Mouse (Mus musculus) limb, embryonic 12.5 days (tissue): ENCODE measurements around the gene Fabp1. TPM values are rescaled to one million over a fixed set of nuclear protein-coding genes. Genes with fewer than 3 reads are reported as not detected.

Experiments used
- ATAC-seq: fragments of 200-750 bp; cut with Nextera tagmentation; 2 replicates; pipeline ENCODE4 v1.8.0; 2017; ENCODE audit warnings: low read depth, moderate TSS enrichment; ENCODE audit not compliant: insufficient number of reproducible peaks, insufficient read depth, low FRiP score, low TSS enrichment
- H3K27ac ChIP-seq: fragments of 300-500 bp; sonication (generic); 2 replicates; pipeline ENCODE4 v1.5.1; 2016; ENCODE audit warnings: mild to moderate bottlenecking, moderate library complexity
- H3K27me3 ChIP-seq: fragments of 300-500 bp; sonication (generic); 2 replicates; pipeline ENCODE4 v1.6.1; 2016; ENCODE audit warnings: mild to moderate bottlenecking, moderate library complexity
- H3K36me3 ChIP-seq: fragments of 300-500 bp; sonication (generic); 2 replicates; pipeline ENCODE4 v1.6.1; 2016; ENCODE audit warnings: mild to moderate bottlenecking, moderate library complexity
- H3K4me1 ChIP-seq: fragments of 300-500 bp; sonication (generic); replicated peaks from 2 replicates; pipeline ENCODE4 v1.6.1; 2016
- H3K4me2 ChIP-seq: fragments of 300-500 bp; sonication (generic); 2 replicates; pipeline ENCODE4 v1.6.1; 2016; ENCODE audit warnings: mild to moderate bottlenecking, moderate library complexity
- H3K4me3 ChIP-seq: fragments of 300-500 bp; sonication (generic); replicated peaks from 2 replicates; pipeline ENCODE4 v1.5.1; 2016; ENCODE audit warnings: mild to moderate bottlenecking
- H3K9ac ChIP-seq: fragments of 300-500 bp; sonication (generic); replicated peaks from 2 replicates; pipeline ENCODE4 v1.6.1; 2016; ENCODE audit warnings: mild to moderate bottlenecking, moderate library complexity
- H3K9me3 ChIP-seq: fragments of 300-500 bp; sonication (generic); 2 replicates; pipeline ENCODE4 v1.6.1; 2016; ENCODE audit warnings: mild to moderate bottlenecking, moderate library complexity
- WGBS: fragments of 180-500 bp; shearing (Covaris S2); methylation state at CpG from one replicate; pipeline ENCODE4 v1.1.7; 2016; 5-methylcytosine and 5-hydroxymethylcytosine counted together
- polyA plus RNA-seq: library from polyadenylated mRNA; unstranded; fragments of >200 nt; fragmentation: Nextera tagmentation; extraction: Ambion mirVana; gene quantifications from 2 replicates; pipeline ENCODE4 v1.2.1, GENCODE M21; 2016

Fabp1 gene
- polyA plus RNA-seq: not detected in 2 replicates

GRCm38 (mm10) chr6:71199612-71200011, at the start of gene Fabp1:
TSS of gene Fabp1 (plus strand) at chr6:71199827.
- ATAC-seq: no peak
- no peak within 1 kb of the TSS for H3K9ac ChIP-seq
- 79% methylated on average over 4 of the region's 4 CpGs for WGBS
- 0 out of 2 replicates have a peak, but pooled peaks cover 5% of the 10 kb centered on the region for H3K4me1 ChIP-seq
- H3K27me3 ChIP-seq: no peaks in the 10 kb centered on the region
- no peaks in the 10 kb centered on the region for H3K36me3 ChIP-seq
- no peak within 1 kb of the TSS for H3K4me2 ChIP-seq
- H3K27ac ChIP-seq: no peak within 1 kb of the TSS
- H3K4me3 ChIP-seq: no peak within 1 kb of the TSS
- no peaks in the 10 kb centered on the region for H3K9me3 ChIP-seq

GRCm38 (mm10) chr6:71151098-71151497, 48.5 kb upstream of the Fabp1 start:
- ATAC-seq: no peak
- no peaks in the 10 kb centered on the region for H3K9me3 ChIP-seq
- no peaks in the 10 kb centered on the region for H3K4me1 ChIP-seq
- no peak overlapping the region for H3K9ac ChIP-seq
- no peaks in the 10 kb centered on the region for H3K27me3 ChIP-seq
- H3K36me3 ChIP-seq: no peaks in the 10 kb centered on the region
- H3K4me2 ChIP-seq: no peak overlapping the region
- 53% methylated on average over 10 of the region's 10 CpGs for WGBS
- H3K4me3 ChIP-seq: no peak overlapping the region
- no peak overlapping the region for H3K27ac ChIP-seq

GRCm38 (mm10) chr6:71153486-71153885, 46.1 kb upstream of the Fabp1 start:
- Histone ChIP-seq H3K4me2 (no peak overlapping the region), H3K9me3 (no peaks in the 10 kb centered on the region), H3K27ac (no peak overlapping the region), H3K36me3 (no peaks in the 10 kb centered on the region), H3K9ac (no peak overlapping the region), H3K4me3 (no peak overlapping the region), H3K27me3 (no peaks in the 10 kb centered on the region), H3K4me1 (no peaks in the 10 kb centered on the region)
- ATAC-seq: no peak
- WGBS: 90% methylated on average over 4 of the region's 4 CpGs

- Histone ChIP-seq H3K4me1 (no peaks in the 10 kb centered on the region), H3K4me3 (no peak overlapping the region), H3K27ac (no peak overlapping the region), H3K9ac (no peak overlapping the region), H3K4me2 (no peak overlapping the region), H3K27me3 (no peaks in the 10 kb centered on the region), H3K36me3 (no peaks in the 10 kb centered on the region), H3K9me3 (no peaks in the 10 kb centered on the region)
- WGBS: 84% methylated on average over 6 of the region's 6 CpGs
- ATAC-seq: no peak
Measured at GRCm38 (mm10) chr6:71154861-71155260, 44.8 kb upstream of the Fabp1 start.

GRCm38 (mm10) chr6:71156674-71157326, 42.8 kb upstream of the Fabp1 start:
- Histone ChIP-seq H3K36me3 (no peaks in the 10 kb centered on the region), H3K4me3 (no peak overlapping the region), H3K27ac (no peak overlapping the region), H3K4me2 (no peak overlapping the region), H3K9me3 (no peaks in the 10 kb centered on the region), H3K9ac (no peak overlapping the region), H3K27me3 (no peaks in the 10 kb centered on the region), H3K4me1 (no peaks in the 10 kb centered on the region)
- WGBS: 69% methylated on average over 5 of the region's 5 CpGs
- ATAC-seq: no peak

GRCm38 (mm10) chr6:71161290-71161689, 38.3 kb upstream of the Fabp1 start:
- Histone ChIP-seq H3K4me3 (no peak overlapping the region), H3K4me2 (no peak overlapping the region), H3K9ac (no peak overlapping the region), H3K9me3 (no peaks in the 10 kb centered on the region), H3K27me3 (no peaks in the 10 kb centered on the region), H3K36me3 (no peaks in the 10 kb centered on the region), H3K4me1 (peaks cover 5% of the 10 kb centered on the region; the same call in 1 of the 2 replicates), H3K27ac (no peak overlapping the region)
- ATAC-seq: no peak
- 70% methylated on average over 7 of the region's 7 CpGs for WGBS

GRCm38 (mm10) chr6:71162269-71162668, 37.4 kb upstream of the Fabp1 start:
- WGBS: 67% methylated on average over 4 of the region's 4 CpGs
- Histone ChIP-seq H3K9me3 (no peaks in the 10 kb centered on the region), H3K27ac (no peak overlapping the region), H3K4me3 (no peak overlapping the region), H3K4me1 (peaks cover 5% of the 10 kb centered on the region; the same call in 1 of the 2 replicates), H3K9ac (no peak overlapping the region), H3K4me2 (no peak overlapping the region), H3K27me3 (no peaks in the 10 kb centered on the region), H3K36me3 (no peaks in the 10 kb centered on the region)
- no peak for ATAC-seq

GRCm38 (mm10) chr6:71164394-71164793, 35.2 kb upstream of the Fabp1 start:
- Histone ChIP-seq H3K27me3 (no peaks in the 10 kb centered on the region), H3K4me1 (peaks cover 5% of the 10 kb centered on the region; the same call in 1 of the 2 replicates), H3K4me2 (no peak overlapping the region), H3K4me3 (no peak overlapping the region), H3K36me3 (no peaks in the 10 kb centered on the region), H3K9ac (no peak overlapping the region), H3K27ac (no peak overlapping the region), H3K9me3 (no peaks in the 10 kb centered on the region)
- ATAC-seq: peak; percentile 52
- 33% methylated on average over 6 of the region's 6 CpGs for WGBS

- 53% methylated on average over 6 of the region's 6 CpGs for WGBS
- ATAC-seq: no peak
Measured at GRCm38 (mm10) chr6:71166551-71167169, 33.0 kb upstream of the Fabp1 start.

GRCm38 (mm10) chr6:71172812-71173580, 26.6 kb upstream of the Fabp1 start:
- Histone ChIP-seq H3K27me3 (no peaks in the 10 kb centered on the region), H3K36me3 (no peaks in the 10 kb centered on the region), H3K4me2 (no peak overlapping the region), H3K27ac (no peak overlapping the region), H3K4me3 (no peak overlapping the region), H3K4me1 (no peaks in the 10 kb centered on the region), H3K9ac (no peak overlapping the region), H3K9me3 (no peaks in the 10 kb centered on the region)
- no peak for ATAC-seq
- 85% methylated on average over 10 of the region's 10 CpGs for WGBS

More at GRCm38 (mm10) chr6:71166551-71167169, 33.0 kb upstream of the Fabp1 start:
- Histone ChIP-seq H3K27me3 (no peaks in the 10 kb centered on the region), H3K9me3 (no peaks in the 10 kb centered on the region), H3K9ac (no peak overlapping the region), H3K4me1 (peaks cover 5% of the 10 kb centered on the region; the same call in 1 of the 2 replicates), H3K27ac (no peak overlapping the region), H3K4me3 (no peak overlapping the region), H3K4me2 (no peak overlapping the region), H3K36me3 (no peaks in the 10 kb centered on the region)

GRCm38 (mm10) chr6:71180596-71180995, 19.0 kb upstream of the Fabp1 start:
- WGBS: 90% methylated on average over 1 of the region's 1 CpGs
- Histone ChIP-seq H3K4me1 (no peaks in the 10 kb centered on the region), H3K27ac (no peak overlapping the region), H3K27me3 (no peaks in the 10 kb centered on the region), H3K4me2 (no peak overlapping the region), H3K9me3 (no peaks in the 10 kb centered on the region), H3K9ac (no peak overlapping the region), H3K4me3 (no peak overlapping the region), H3K36me3 (no peaks in the 10 kb centered on the region)
- ATAC-seq: no peak
